Mouse (Mus musculus) hindbrain, embryonic 10.5 days (tissue): ENCODE results near the gene Atg4c. TPM values are rescaled to one million over a fixed set of nuclear protein-coding genes. Genes with fewer than 3 reads are reported as not detected.

Experiments
- DNase-seq: peaks from one replicate; pipeline ENCODE4 v3.0.0-alpha.2; 2017; ENCODE audit warnings: low spot score
- H3K27ac ChIP-seq: fragments of 300-500 bp; sonication (generic); 2 replicates; pipeline ENCODE4 v1.5.1; 2016; ENCODE audit warnings: mild to moderate bottlenecking, moderate library complexity
- H3K27me3 ChIP-seq: fragments of 300-500 bp; sonication (generic); 2 replicates; pipeline ENCODE4 v1.6.1; 2016; ENCODE audit warnings: mild to moderate bottlenecking; ENCODE audit not compliant: poor library complexity, insufficient read depth, severe bottlenecking
- H3K36me3 ChIP-seq: fragments of 300-500 bp; sonication (generic); 2 replicates; pipeline ENCODE4 v1.6.1; 2016; ENCODE audit warnings: mild to moderate bottlenecking, moderate library complexity
- H3K4me1 ChIP-seq: fragments of 300-500 bp; sonication (generic); replicated peaks from 2 replicates; pipeline ENCODE4 v1.6.1; 2016; ENCODE audit warnings: mild to moderate bottlenecking
- H3K4me3 ChIP-seq: fragments of 300-500 bp; sonication (generic); 2 replicates; pipeline ENCODE4 v1.5.1; 2016; ENCODE audit warnings: mild to moderate bottlenecking, moderate library complexity
- H3K9me3 ChIP-seq: fragments of 300-500 bp; sonication (generic); 2 replicates; pipeline ENCODE4 v1.6.1; 2016; ENCODE audit warnings: mild to moderate bottlenecking, moderate library complexity
- WGBS: fragments of 180-500 bp; shearing (Covaris S2); methylation state at CpG from one replicate; pipeline ENCODE4 v1.1.7; 2016; 5-methylcytosine and 5-hydroxymethylcytosine counted together
- polyA plus RNA-seq: library from polyadenylated mRNA; unstranded; fragments of >200 nt; fragmentation: Nextera tagmentation; extraction: Ambion mirVana; gene quantifications from 2 replicates; pipeline ENCODE4 v1.2.1, GENCODE M21; 2016

Gene Atg4c
- polyA plus RNA-seq, 1 experiment from 2014 or later = 13.0 TPM

GRCm38 (mm10) chr4:99281711-99282110 is 88.0 kb downstream of the Atg4c start:
- no peaks in the 10 kb centered on the region for H3K36me3 ChIP-seq
- H3K4me3 ChIP-seq = no peak overlapping the region
- WGBS = 87% methylated on average over 7 of the region's 7 CpGs
- no peaks in the 10 kb centered on the region for H3K4me1 ChIP-seq
- no peaks in the 10 kb centered on the region for H3K27me3 ChIP-seq
- DNase-seq = no peak
- no peaks in the 10 kb centered on the region for H3K9me3 ChIP-seq
- H3K27ac ChIP-seq = no peak overlapping the region

- Histone ChIP-seq H3K27ac (no peak overlapping the region), H3K4me3 (no peak overlapping the region), H3K27me3 (peaks cover 14% of the 10 kb centered on the region; the same call in 1 of the 2 replicates), H3K9me3 (no peaks in the 10 kb centered on the region), H3K36me3 (no peaks in the 10 kb centered on the region), H3K4me1 (peaks cover 15% of the 10 kb centered on the region)
- DNase-seq = no peak
- 85% methylated on average over 10 of the region's 10 CpGs for WGBS
Measured at GRCm38 (mm10) chr4:99289286-99289685, 95.6 kb downstream of the Atg4c start.

- WGBS = 18% methylated on average over 4 of the region's 4 CpGs
- Histone ChIP-seq H3K4me3 (no peak overlapping the region), H3K27ac (no peak overlapping the region), H3K36me3 (no peaks in the 10 kb centered on the region), H3K9me3 (peaks cover 13% of the 10 kb centered on the region), H3K4me1 (peaks cover 23% of the 10 kb centered on the region), H3K27me3 (0 out of 2 replicates have a peak, but pooled peaks cover 1% of the 10 kb centered on the region)
- DNase-seq = peak; percentile 40
Measured at GRCm38 (mm10) chr4:99298676-99299075, 104.9 kb downstream of the Atg4c start.

- DNase-seq = no peak
- WGBS = 91% methylated on average over 13 of the region's 13 CpGs
- H3K4me3 ChIP-seq = no peak overlapping the region
Measured at GRCm38 (mm10) chr4:99304793-99305192, 111.1 kb downstream of the Atg4c start.

More at GRCm38 (mm10) chr4:99304793-99305192, 111.1 kb downstream of the Atg4c start:
- Histone ChIP-seq H3K27ac (no peak overlapping the region), H3K27me3 (0 out of 2 replicates have a peak, but pooled peaks cover 6% of the 10 kb centered on the region), H3K4me1 (peaks cover 4% of the 10 kb centered on the region; the same call in 1 of the 2 replicates), H3K9me3 (peaks cover 13% of the 10 kb centered on the region), H3K36me3 (no peaks in the 10 kb centered on the region)

Other genes starting within 250 kb of the Atg4c start
- 0.94 and 1.0 TPM in 2 replicates for gene Angptl3, start 163.0 kb upstream of the Atg4c start, polyA plus RNA-seq
- 74.6 TPM in 2 replicates for gene Dock7, start 73.0 kb upstream of the Atg4c start, polyA plus RNA-seq
- 0.10 and 0.11 TPM in 2 replicates for gene Gm12689, start 102.0 kb downstream of the Atg4c start, polyA plus RNA-seq